In the genomic region with DNA sequence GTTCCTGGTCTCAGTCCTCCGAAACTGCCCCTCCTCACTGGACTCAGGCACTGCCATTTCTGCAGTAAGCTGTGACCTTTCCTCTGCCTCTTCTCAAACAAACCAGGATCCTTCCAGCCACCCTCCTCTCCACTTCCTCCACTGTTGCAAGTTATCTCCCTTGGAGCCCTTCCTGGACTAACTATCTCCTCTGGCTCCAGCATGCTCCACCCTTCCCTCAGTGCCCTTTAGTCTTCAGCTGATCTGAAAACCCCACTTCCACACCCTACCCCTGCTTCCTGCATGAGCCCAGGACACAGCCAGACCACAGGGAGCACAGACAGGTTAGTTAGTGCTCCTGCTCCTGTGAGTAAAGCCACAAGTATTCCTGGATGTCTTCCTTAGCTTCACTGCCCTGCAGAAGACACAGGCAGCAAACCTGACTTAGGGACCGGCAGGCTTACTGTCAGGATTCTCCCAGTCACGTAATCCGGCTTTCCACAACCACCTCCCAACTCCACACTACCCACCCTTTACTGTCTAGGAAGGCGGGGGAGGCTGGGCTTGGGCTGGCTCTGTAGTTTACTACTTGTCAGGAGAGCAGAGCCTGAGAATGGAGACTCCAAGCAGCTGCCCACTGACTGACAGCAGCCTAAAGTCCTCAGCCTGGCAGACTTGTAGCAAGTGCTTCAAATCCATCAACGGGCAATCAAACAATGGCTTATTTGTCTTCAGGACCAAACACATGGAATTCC, we compare ENCODE assay signal across 8 mouse cellular contexts. TPM values are rescaled to one million over a fixed set of nuclear protein-coding genes. Genes with fewer than 3 reads are reported as not detected.
A peak's percentile ranks its signal among the peaks of the same experiment; 100 is the strongest.
DNase-seq lines count a peak whose midpoint lies in the region; ATAC-seq and TF ChIP-seq lines count a peak whose summit lies in the region.

No protein-coding gene starts in this region.

- 37% methylated on average over 6 of the region's 6 CpGs for WGBS in kidney, postnatal 0 days
- 29% methylated on average over 6 of the region's 6 CpGs for WGBS in kidney, embryonic 14.5 days
- 80% methylated on average over 6 of the region's 6 CpGs for WGBS in bone marrow, adult 2 months
- 16% methylated on average over 6 of the region's 6 CpGs for WGBS in heart, postnatal 0 days
- WGBS in liver, postnatal 0 days (ENCODE audit: insufficient replicate concordance), result 36% methylated on average over 6 of the region's 6 CpGs

- TF ChIP-seq POLR2A in bone marrow, adult 2 months (IDR thresholded peaks at IDR 0.05; ENCODE audit: borderline replicate concordance, control insufficient read depth, low read depth, low read length), result no peak

- no peaks in the 10 kb centered on the region for H3K9me3 ChIP-seq in kidney, postnatal 0 days (replicated peaks; ENCODE audit: low read length)
- H3K9me3 ChIP-seq in kidney, embryonic 14.5 days (ENCODE audit: control insufficient read depth, low read length), result no peaks in the 10 kb centered on the region
- H3K9me3 ChIP-seq in heart, postnatal 0 days (replicated peaks; ENCODE audit: control insufficient read depth, low read length), result no peaks in the 10 kb centered on the region
- no peaks in the 10 kb centered on the region for H3K9me3 ChIP-seq in liver, postnatal 0 days (ENCODE audit: low read length)

- no peak for ATAC-seq in kidney, postnatal 0 days (replicated peaks; ENCODE audit: low FRiP score, low read depth)
- no peak for ATAC-seq in kidney, embryonic 14.5 days (ENCODE audit: low FRiP score, low TSS enrichment)
- ATAC-seq in heart, postnatal 0 days (ENCODE audit: insufficient read depth, low read depth), result no peak
- no peak for ATAC-seq in liver, postnatal 0 days
- ATAC-seq in granulocyte monocyte progenitor cell, adult 5-6 weeks (replicated peaks; ENCODE audit: poor library complexity, severe bottlenecking), result no peak

- no peak overlapping the region for H3K4me3 ChIP-seq in kidney, postnatal 0 days (replicated peaks; ENCODE audit: low read depth, low read length)
- no peak overlapping the region for H3K4me3 ChIP-seq in kidney, embryonic 14.5 days (ENCODE audit: low read length)
- H3K4me3 ChIP-seq in bone marrow, adult 2 months (replicated peaks; ENCODE audit: control insufficient read depth, low read depth, low read length), result no peak overlapping the region
- H3K4me3 ChIP-seq in heart, postnatal 0 days (ENCODE audit: low read depth, low read length), result peak overlapping the region; percentile 11; the same call in 1 of the 2 replicates
- peak overlapping the region; percentile 26; the same call in 1 of the 2 replicates for H3K4me3 ChIP-seq in liver, postnatal 0 days (ENCODE audit: low read depth, low read length)

- H3K4me1 ChIP-seq in kidney, postnatal 0 days (replicated peaks; ENCODE audit: insufficient read depth, low read length), result peaks cover 18% of the 10 kb centered on the region; the same call in 1 of the 2 replicates
- peaks cover 32% of the 10 kb centered on the region for H3K4me1 ChIP-seq in kidney, embryonic 14.5 days (ENCODE audit: control insufficient read depth, insufficient read depth, low read length)
- H3K4me1 ChIP-seq in bone marrow, adult 2 months (ENCODE audit: control insufficient read depth, insufficient read depth, low read length), result peaks cover 18% of the 10 kb centered on the region
- H3K4me1 ChIP-seq in heart, postnatal 0 days (ENCODE audit: control insufficient read depth, insufficient read depth), result peaks cover 38% of the 10 kb centered on the region
- H3K4me1 ChIP-seq in liver, postnatal 0 days (ENCODE audit: insufficient read depth), result peaks cover 70% of the 10 kb centered on the region

- 0 out of 2 replicates have a peak overlapping the region, but pooled peaks have one; percentile 9 for H3K9ac ChIP-seq in kidney, postnatal 0 days (ENCODE audit: low read depth, low read length)
- H3K9ac ChIP-seq in kidney, embryonic 14.5 days (ENCODE audit: low read depth, low read length), result no peak overlapping the region; the same call in 1 of the 2 replicates
- peak overlapping the region; percentile 38; the same call in 1 of the 2 replicates for H3K9ac ChIP-seq in heart, postnatal 0 days (replicated peaks; ENCODE audit: low read depth, low read length)
- peak overlapping the region; percentile 47 for H3K9ac ChIP-seq in liver, postnatal 0 days (replicated peaks)

- peak; percentile 51 for DNase-seq in kidney, postnatal 0 days (ENCODE audit: low spot score)
- peak; percentile 39 for DNase-seq in heart, postnatal 0 days (ENCODE audit: low spot score)
- no peak for DNase-seq in liver, postnatal 0 days
- no peak for DNase-seq in ovary, adult 18-20 months (ENCODE audit: low spot score)
- no peak for DNase-seq in urinary bladder, postnatal 25 days (ENCODE audit: low spot score)

- no peak for TF ChIP-seq CTCF in kidney, postnatal 0 days (IDR thresholded peaks at IDR 0.05; ENCODE audit: low read depth)
- TF ChIP-seq CTCF in bone marrow, adult 2 months (IDR thresholded peaks at IDR 0.05; ENCODE audit: control insufficient read depth, insufficient read depth, low read length), result no peak
- TF ChIP-seq CTCF in heart, postnatal 0 days (IDR thresholded peaks at IDR 0.05; ENCODE audit: low read depth), result no peak
- TF ChIP-seq CTCF in liver, postnatal 0 days (IDR thresholded peaks at IDR 0.05; ENCODE audit: low read depth), result no peak

- peak overlapping the region; percentile 19 for H3K4me2 ChIP-seq in kidney, postnatal 0 days (ENCODE audit: low read length)
- H3K4me2 ChIP-seq in kidney, embryonic 14.5 days (replicated peaks; ENCODE audit: low read depth, low read length), result no peak overlapping the region; the same call in 1 of the 2 replicates
- peak overlapping the region; percentile 86 for H3K4me2 ChIP-seq in heart, postnatal 0 days (ENCODE audit: low read depth, low read length)
- peak overlapping the region; percentile 95 for H3K4me2 ChIP-seq in liver, postnatal 0 days (ENCODE audit: low read depth, low read length)

- no peaks in the 10 kb centered on the region for H3K36me3 ChIP-seq in kidney, postnatal 0 days (ENCODE audit: insufficient read depth, low read length)
- 0 out of 2 replicates have a peak, but pooled peaks cover 3% of the 10 kb centered on the region for H3K36me3 ChIP-seq in kidney, embryonic 14.5 days (ENCODE audit: control insufficient read depth, insufficient read depth, low read length)
- no peaks in the 10 kb centered on the region for H3K36me3 ChIP-seq in heart, postnatal 0 days (replicated peaks; ENCODE audit: control insufficient read depth, insufficient read depth, low read length)
- H3K36me3 ChIP-seq in liver, postnatal 0 days (replicated peaks; ENCODE audit: insufficient read depth, low read length), result no peaks in the 10 kb centered on the region; the same call in 1 of the 2 replicates

- H3K27me3 ChIP-seq in kidney, postnatal 0 days (ENCODE audit: insufficient read depth, low read length), result no peaks in the 10 kb centered on the region
- no peaks in the 10 kb centered on the region for H3K27me3 ChIP-seq in kidney, embryonic 14.5 days (ENCODE audit: control insufficient read depth, insufficient read depth, low read length)
- H3K27me3 ChIP-seq in heart, postnatal 0 days (ENCODE audit: control insufficient read depth, insufficient read depth, low read length), result no peaks in the 10 kb centered on the region
- no peaks in the 10 kb centered on the region for H3K27me3 ChIP-seq in liver, postnatal 0 days (ENCODE audit: insufficient read depth, low read length)

- TF ChIP-seq EP300 in heart, postnatal 0 days (IDR thresholded peaks at IDR 0.05; ENCODE audit: low read depth), result no peak
- no peak for TF ChIP-seq EP300 in liver, postnatal 0 days (IDR thresholded peaks at IDR 0.05; ENCODE audit: low read depth)

- H3K27ac ChIP-seq in kidney, postnatal 0 days, result peak overlapping the region; percentile 60
- H3K27ac ChIP-seq in kidney, embryonic 14.5 days (ENCODE audit: low read depth, low read length), result no peak overlapping the region
- H3K27ac ChIP-seq in bone marrow, adult 2 months (ENCODE audit: control insufficient read depth, insufficient read depth, low read depth, low read length, poor library complexity), result peak overlapping the region; percentile 44
- peak overlapping the region; percentile 77 for H3K27ac ChIP-seq in heart, postnatal 0 days (ENCODE audit: low read depth)
- H3K27ac ChIP-seq in liver, postnatal 0 days (ENCODE audit: low read depth), result peak overlapping the region; percentile 91

RNA-seq across cellular contexts. Expression of gene Jpt1, which starts 4.2 kb away (rescaled TPM):
- 251 and 271 TPM in 2 replicates for polyA plus RNA-seq in kidney, postnatal 0 days (2015; fragmentation: Nextera tagmentation; extraction: Ambion mirVana)
- 487 and 524 TPM in 2 replicates for polyA plus RNA-seq in kidney, embryonic 14.5 days (2014; fragmentation: Nextera tagmentation; extraction: Ambion mirVana)
- polyA plus RNA-seq in bone marrow, adult 2 months (2011; ENCODE audit: insufficient read depth, insufficient read length, low replicate concordance, missing spikeins), result 106 and 149 TPM in 2 replicates
- total RNA-seq in heart, postnatal 0 days (2014; rRNA removed; ENCODE audit: low replicate concordance), result 433 and 473 TPM in 2 replicates
- 496 and 503 TPM in 2 replicates for polyA plus RNA-seq in heart, postnatal 0 days (2015; fragmentation: Nextera tagmentation; extraction: Ambion mirVana)
- 114 and 117 TPM in 2 replicates for polyA plus RNA-seq in liver, postnatal 0 days (2015; fragmentation: Nextera tagmentation; extraction: Ambion mirVana)
- total RNA-seq in granulocyte monocyte progenitor cell, adult 5-6 weeks (2014; fragmentation: Nextera tagmentation), result 100 and 137 TPM in 2 replicates
- total RNA-seq in granulocyte monocyte progenitor cell, adult 5-6 weeks (2017), result 136 and 149 TPM in 2 replicates

RNA-seq across cellular contexts. Expression of gene Nt5c, which starts 18.3 kb away (rescaled TPM):
- polyA plus RNA-seq in kidney, postnatal 0 days (2015; fragmentation: Nextera tagmentation; extraction: Ambion mirVana), result 90.6 and 94.3 TPM in 2 replicates
- polyA plus RNA-seq in kidney, embryonic 14.5 days (2014; fragmentation: Nextera tagmentation; extraction: Ambion mirVana), result 75.6 and 76.3 TPM in 2 replicates
- 47.5 and 56.4 TPM in 2 replicates for polyA plus RNA-seq in bone marrow, adult 2 months (2011; ENCODE audit: insufficient read depth, insufficient read length, low replicate concordance, missing spikeins)
- total RNA-seq in heart, postnatal 0 days (2014; rRNA removed; ENCODE audit: low replicate concordance), result 24.5 and 28.0 TPM in 2 replicates
- 49.8 and 53.7 TPM in 2 replicates for polyA plus RNA-seq in heart, postnatal 0 days (2015; fragmentation: Nextera tagmentation; extraction: Ambion mirVana)
- 46.5 and 48.3 TPM in 2 replicates for polyA plus RNA-seq in liver, postnatal 0 days (2015; fragmentation: Nextera tagmentation; extraction: Ambion mirVana)
- 75.8 and 96.5 TPM in 2 replicates for total RNA-seq in granulocyte monocyte progenitor cell, adult 5-6 weeks (2014; fragmentation: Nextera tagmentation)
- 113 and 118 TPM in 2 replicates for total RNA-seq in granulocyte monocyte progenitor cell, adult 5-6 weeks (2017)

RNA-seq across cellular contexts. Expression of gene Sumo2, which starts 26.1 kb away (rescaled TPM):
- 1,008 and 1,013 TPM in 2 replicates for polyA plus RNA-seq in kidney, postnatal 0 days (2015; fragmentation: Nextera tagmentation; extraction: Ambion mirVana)
- 1,228 and 1,562 TPM in 2 replicates for polyA plus RNA-seq in kidney, embryonic 14.5 days (2014; fragmentation: Nextera tagmentation; extraction: Ambion mirVana)
- 188 and 202 TPM in 2 replicates for polyA plus RNA-seq in bone marrow, adult 2 months (2011; ENCODE audit: insufficient read depth, insufficient read length, low replicate concordance, missing spikeins)
- 320 and 327 TPM in 2 replicates for total RNA-seq in heart, postnatal 0 days (2014; rRNA removed; ENCODE audit: low replicate concordance)
- polyA plus RNA-seq in heart, postnatal 0 days (2015; fragmentation: Nextera tagmentation; extraction: Ambion mirVana), result 549 and 562 TPM in 2 replicates
- polyA plus RNA-seq in liver, postnatal 0 days (2015; fragmentation: Nextera tagmentation; extraction: Ambion mirVana), result 281 and 283 TPM in 2 replicates
- total RNA-seq in granulocyte monocyte progenitor cell, adult 5-6 weeks (2014; fragmentation: Nextera tagmentation), result 482 and 644 TPM in 2 replicates
- 590 and 678 TPM in 2 replicates for total RNA-seq in granulocyte monocyte progenitor cell, adult 5-6 weeks (2017)

RNA-seq across cellular contexts. Expression of gene Armc7, which starts 34.5 kb away (rescaled TPM):
- 6.9 and 8.3 TPM in 2 replicates for polyA plus RNA-seq in kidney, postnatal 0 days (2015; fragmentation: Nextera tagmentation; extraction: Ambion mirVana)
- polyA plus RNA-seq in kidney, embryonic 14.5 days (2014; fragmentation: Nextera tagmentation; extraction: Ambion mirVana), result 5.7 and 7.9 TPM in 2 replicates
- polyA plus RNA-seq in bone marrow, adult 2 months (2011; ENCODE audit: insufficient read depth, insufficient read length, low replicate concordance, missing spikeins), result 4.4 and 18.7 TPM in 2 replicates
- total RNA-seq in heart, postnatal 0 days (2014; rRNA removed; ENCODE audit: low replicate concordance), result 1.8 and 8.7 TPM in 2 replicates
- 3.3 TPM in 2 replicates for polyA plus RNA-seq in heart, postnatal 0 days (2015; fragmentation: Nextera tagmentation; extraction: Ambion mirVana)
- 2.9 and 3.9 TPM in 2 replicates for polyA plus RNA-seq in liver, postnatal 0 days (2015; fragmentation: Nextera tagmentation; extraction: Ambion mirVana)
- 5.1 and 5.2 TPM in 2 replicates for total RNA-seq in granulocyte monocyte progenitor cell, adult 5-6 weeks (2014; fragmentation: Nextera tagmentation)
- 2.6 and 4.1 TPM in 2 replicates for total RNA-seq in granulocyte monocyte progenitor cell, adult 5-6 weeks (2017)

RNA-seq across cellular contexts. Expression of gene Slc16a5, which starts 47.7 kb away (rescaled TPM):
- 47.7 and 51.1 TPM in 2 replicates for polyA plus RNA-seq in kidney, postnatal 0 days (2015; fragmentation: Nextera tagmentation; extraction: Ambion mirVana)
- polyA plus RNA-seq in kidney, embryonic 14.5 days (2014; fragmentation: Nextera tagmentation; extraction: Ambion mirVana), result 9.0 and 10.7 TPM in 2 replicates
- 1.8 TPM in 1 of 2 replicates, not detected in the other for polyA plus RNA-seq in bone marrow, adult 2 months (2011; ENCODE audit: insufficient read depth, insufficient read length, low replicate concordance, missing spikeins)
- total RNA-seq in heart, postnatal 0 days (2014; rRNA removed; ENCODE audit: low replicate concordance), result 0.99 and 3.8 TPM in 2 replicates
- 0.11 and 0.15 TPM in 2 replicates for polyA plus RNA-seq in heart, postnatal 0 days (2015; fragmentation: Nextera tagmentation; extraction: Ambion mirVana)
- 10.4 and 11.5 TPM in 2 replicates for polyA plus RNA-seq in liver, postnatal 0 days (2015; fragmentation: Nextera tagmentation; extraction: Ambion mirVana)
- not detected in 2 replicates for total RNA-seq in granulocyte monocyte progenitor cell, adult 5-6 weeks (2014; fragmentation: Nextera tagmentation)
- total RNA-seq in granulocyte monocyte progenitor cell, adult 5-6 weeks (2017), result not detected in 2 replicates

Comparison
In these comparisons a context has a peak if more than half of its experiments do, and no peak if none do; other contexts are left out.
1. DNase-seq: peak in kidney, postnatal 0 days (single experiment) and heart, postnatal 0 days (single experiment); none in liver, postnatal 0 days (single experiment), ovary, adult 18-20 months (single experiment) and urinary bladder, postnatal 25 days (single experiment).
2. H3K4me3 ChIP-seq: peak in heart, postnatal 0 days (single experiment) and liver, postnatal 0 days (single experiment); none in kidney, postnatal 0 days (single experiment), kidney, embryonic 14.5 days (single experiment) and bone marrow, adult 2 months (single experiment).